Mouse (Mus musculus) mammary gland, adult 2 months (tissue): Measurements from ENCODE around the gene St7. TPM values are rescaled to one million over a fixed set of nuclear protein-coding genes. Genes with fewer than 3 reads are reported as not detected.

ENCODE experiments used
- polyA plus RNA-seq: library from polyadenylated mRNA; depleted of rRNA; stranded (reverse); fragments of >200 nt; gene quantifications from 2 replicates; pipeline ENCODE4 v1.2.3, GENCODE M21; 2012; ENCODE audit warnings: low replicate concordance; rRNA removed

The St7 gene
- 5.3 and 9.8 TPM in 2 replicates for polyA plus RNA-seq

DNA sequence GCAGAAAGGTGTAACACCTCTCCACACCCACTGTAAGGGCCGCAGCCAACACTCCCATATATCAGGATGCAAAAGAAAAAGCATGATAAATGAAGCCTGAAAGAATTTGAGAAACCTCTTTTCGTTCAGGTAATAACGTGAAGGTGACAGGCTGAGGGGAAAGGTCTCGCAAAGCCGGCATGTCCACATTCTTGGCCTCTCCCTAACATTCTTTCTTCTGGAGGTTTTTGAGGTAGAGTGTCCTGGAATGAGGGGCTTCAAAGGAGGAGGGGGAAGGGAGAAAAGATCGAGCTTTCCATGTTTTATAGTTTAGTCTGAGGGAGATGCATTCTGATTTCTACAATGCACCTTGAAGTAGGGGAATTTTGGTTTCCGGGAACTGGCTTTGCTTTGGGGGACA lies at the start of gene St7:
TSS of gene St7 (plus strand) at position 287 of the 400 bp plus-strand sequence.

Other genes starting within 250 kb of the St7 start
- 8.7 and 13.7 TPM in 2 replicates for gene Met, start 229.1 kb upstream of the St7 start, polyA plus RNA-seq
- 6.1 and 26.8 TPM in 2 replicates for gene Capza2, start 56.7 kb upstream of the St7 start, polyA plus RNA-seq